Comparison of ENCODE assay signal across 14 mouse cellular contexts in genomic region chr17:32103054-32103453, GRCm38 (mm10).
DNase-seq lines count a peak whose midpoint lies in the region; ATAC-seq and TF ChIP-seq lines count a peak whose summit lies in the region.
"Had no signal": no experiment of that assay in that cellular context is flagged by ENCODE, and none has a peak within 500 bp of the region (broad histone marks: within the 10 kb centered on the region; RNA-seq: fewer than 3 reads in every experiment).

No protein-coding gene starts in this region.

- WGBS in heart, embryonic 10.5 days: 18% methylated on average over 4 of the region's 4 CpGs
- WGBS in lung, embryonic 14.5 days: 10% methylated on average over 4 of the region's 4 CpGs
- WGBS in small intestine, adult 2 months: 17% methylated on average over 4 of the region's 4 CpGs

- TF ChIP-seq CTCF in lung, embryonic 14.5 days (IDR thresholded peaks at IDR 0.05; ENCODE audit: low read depth): peak; percentile 23; the same call in 1 of the 2 replicates
- TF ChIP-seq CTCF in small intestine, adult 2 months (IDR thresholded peaks at IDR 0.05; ENCODE audit: extremely low read depth, insufficient read length, insufficient replicate concordance, low read depth, low read length): peak; percentile 46; the same call in 1 of the 2 replicates

- no peak for TF ChIP-seq POLR2A in small intestine, adult 2 months (IDR thresholded peaks at IDR 0.05; ENCODE audit: low read depth, low read length)

- H3K36me3 ChIP-seq in heart, embryonic 10.5 days: no peaks in the 10 kb centered on the region
- H3K36me3 ChIP-seq in lung, embryonic 14.5 days (ENCODE audit: insufficient read depth): no peaks in the 10 kb centered on the region
- no peaks in the 10 kb centered on the region for H3K36me3 ChIP-seq in small intestine, adult 2 months (ENCODE audit: control insufficient read depth, insufficient read depth, low read length)
- H3K36me3 ChIP-seq: intestine, embryonic 15.5 days; midbrain, embryonic 15.5 days had no signal

- no peak overlapping the region for H3K4me2 ChIP-seq in lung, embryonic 14.5 days
- H3K4me2 ChIP-seq: intestine, embryonic 15.5 days; midbrain, embryonic 15.5 days had no signal

- H3K27me3 ChIP-seq in heart, embryonic 10.5 days (ENCODE audit: insufficient read depth, poor library complexity, severe bottlenecking): peaks cover 51% of the 10 kb centered on the region
- H3K27me3 ChIP-seq in lung, embryonic 14.5 days (ENCODE audit: insufficient read depth, low read length): peaks cover 16% of the 10 kb centered on the region
- H3K27me3 ChIP-seq in small intestine, adult 2 months (ENCODE audit: control insufficient read depth, insufficient read depth, low read length): no peaks in the 10 kb centered on the region

- H3K4me1 ChIP-seq in heart, embryonic 10.5 days: peaks cover 12% of the 10 kb centered on the region
- H3K4me1 ChIP-seq in lung, embryonic 14.5 days (ENCODE audit: insufficient read depth): peaks cover 4% of the 10 kb centered on the region; the same call in 1 of the 2 replicates
- H3K4me1 ChIP-seq in small intestine, adult 2 months (ENCODE audit: control insufficient read depth, insufficient read depth, insufficient read length, low read length): peaks cover 20% of the 10 kb centered on the region

- ATAC-seq in lung, embryonic 14.5 days (ENCODE audit: insufficient read depth): no peak
- ATAC-seq: forebrain, embryonic 14.5 days; intestine, embryonic 15.5 days; midbrain, embryonic 15.5 days had no signal

- H3K4me3 ChIP-seq in heart, embryonic 10.5 days: no peak overlapping the region
- H3K4me3 ChIP-seq in lung, embryonic 14.5 days (ENCODE audit: low read depth, low read length): no peak overlapping the region
- no peak overlapping the region for H3K4me3 ChIP-seq in small intestine, adult 2 months (ENCODE audit: low read depth, low read length)
- H3K4me3 ChIP-seq: intestine, embryonic 15.5 days; midbrain, embryonic 15.5 days had no signal

- peak; percentile 75 for DNase-seq in heart, embryonic 10.5 days (ENCODE audit: low spot score)
- no peak for DNase-seq in heart, adult 9 months (ENCODE audit: low spot score in 2 of 2)
- DNase-seq in lung, embryonic 14.5 days: no peak
- no peak for DNase-seq in lung, postnatal 36 days
- peak; percentile 66 for DNase-seq in adrenal gland, postnatal 14 days
- DNase-seq in left cerebral cortex, postnatal 25 days (ENCODE audit: low spot score in 2 of 2): no peak
- no peak for DNase-seq in frontal cortex, postnatal 14 days (ENCODE audit: low spot score in 2 of 2)
- DNase-seq: cerebellum, adult 11 months; heart, postnatal 36 days; lung, postnatal 10 days had no signal

- H3K9ac ChIP-seq in lung, embryonic 14.5 days: no peak overlapping the region
- H3K9ac ChIP-seq: intestine, embryonic 15.5 days; midbrain, embryonic 15.5 days had no signal

- intact Hi-C loops in left cerebral cortex, postnatal 25 days (cut with DNase I): no loop called here

- no peaks in the 10 kb centered on the region for H3K9me3 ChIP-seq in heart, embryonic 10.5 days
- H3K9me3 ChIP-seq in lung, embryonic 14.5 days (ENCODE audit: low read depth, low read length): no peaks in the 10 kb centered on the region
- H3K9me3 ChIP-seq: intestine, embryonic 15.5 days; midbrain, embryonic 15.5 days had no signal

- H3K27ac ChIP-seq in heart, embryonic 10.5 days: no peak overlapping the region
- no peak overlapping the region for H3K27ac ChIP-seq in lung, embryonic 14.5 days (ENCODE audit: low read depth)
- no peak overlapping the region for H3K27ac ChIP-seq in small intestine, adult 2 months (ENCODE audit: insufficient read depth, low read depth, low read length)
- H3K27ac ChIP-seq: intestine, embryonic 15.5 days; midbrain, embryonic 15.5 days had no signal

Comparison
In these comparisons a context has a peak if more than half of its experiments do, and no peak if none do; other contexts are left out.
1. DNase-seq: peak in heart, embryonic 10.5 days (single experiment) and adrenal gland, postnatal 14 days (single experiment); none in heart, adult 9 months (0 of 2), lung, embryonic 14.5 days (single experiment), lung, postnatal 36 days (single experiment), left cerebral cortex, postnatal 25 days (0 of 2) and frontal cortex, postnatal 14 days (0 of 2).